Mouse (Mus musculus): ENCODE data around the gene Tap1.
"Not testable (repeated sequence)": the region's sequence is repeated elsewhere in the genome, so short reads cannot be mapped to it uniquely, and the experiment has no call there.

Gene Tap1

GRCm38 (mm10) chr17:34205021-34205745, 17.8 kb downstream of the Tap1 start:
- no peak for DNase-seq

GRCm38 (mm10) chr17:34205746-34206176, 18.4 kb downstream of the Tap1 start:
- DNase-seq, result peak; percentile 46

GRCm38 (mm10) chr17:34206731-34207130, 19.4 kb downstream of the Tap1 start:
- DNase-seq, result no peak

GRCm38 (mm10) chr17:34207456-34207855, 20.1 kb downstream of the Tap1 start:
- DNase-seq, result no peak

GRCm38 (mm10) chr17:34207866-34208265, 20.5 kb downstream of the Tap1 start:
- no peak for DNase-seq

GRCm38 (mm10) chr17:34208421-34208820, 21.1 kb downstream of the Tap1 start:
- no peak for DNase-seq

- no peak for DNase-seq
Observed at GRCm38 (mm10) chr17:34209680-34210079, 22.3 kb downstream of the Tap1 start.

- no peak for DNase-seq
Observed at GRCm38 (mm10) chr17:34210599-34210998, 23.2 kb downstream of the Tap1 start.

- DNase-seq, result no peak
Observed at GRCm38 (mm10) chr17:34211746-34212365, 24.5 kb downstream of the Tap1 start.

- DNase-seq, result no peak
Observed at GRCm38 (mm10) chr17:34213936-34214335, 26.6 kb downstream of the Tap1 start.

- DNase-seq, result no peak
Observed at GRCm38 (mm10) chr17:34215176-34215575, 27.8 kb downstream of the Tap1 start.

- DNase-seq, result no peak
Observed at GRCm38 (mm10) chr17:34217216-34217928, 30.0 kb downstream of the Tap1 start.

- DNase-seq, result no peak
Observed at GRCm38 (mm10) chr17:34217986-34218385, 30.6 kb downstream of the Tap1 start.

GRCm38 (mm10) chr17:34218675-34219074, 31.3 kb downstream of the Tap1 start:
- DNase-seq, result peak; percentile 83

GRCm38 (mm10) chr17:34219096-34219495, 31.7 kb downstream of the Tap1 start:
- peak; percentile 59 for DNase-seq

- DNase-seq, result not testable (repeated sequence)
Observed at GRCm38 (mm10) chr17:34219801-34220200, 32.4 kb downstream of the Tap1 start.

- not testable (repeated sequence) for DNase-seq
Observed at GRCm38 (mm10) chr17:34220401-34220800, 33.0 kb downstream of the Tap1 start.

- DNase-seq, result no peak
Observed at GRCm38 (mm10) chr17:34224816-34225215, 37.5 kb downstream of the Tap1 start.

GRCm38 (mm10) chr17:34225426-34225825, 38.1 kb downstream of the Tap1 start:
- DNase-seq, result no peak

- not testable (repeated sequence) for DNase-seq
Observed at GRCm38 (mm10) chr17:34225911-34226310, 38.6 kb downstream of the Tap1 start.

- not testable (repeated sequence) for DNase-seq
Observed at GRCm38 (mm10) chr17:34230971-34231370, 43.6 kb downstream of the Tap1 start.

- DNase-seq, result not testable (repeated sequence)
Observed at GRCm38 (mm10) chr17:34232021-34232420, 44.7 kb downstream of the Tap1 start.

- peak; percentile 81 for DNase-seq
Observed at GRCm38 (mm10) chr17:34234926-34235325, 47.6 kb downstream of the Tap1 start.

- no peak for DNase-seq
Observed at GRCm38 (mm10) chr17:34236691-34237090, 49.3 kb downstream of the Tap1 start.

Data from kidney, postnatal 14 days (tissue).